Mouse (Mus musculus): ENCODE data around the gene Hrk.

GRCm38 (mm10) chr5:118142471-118142870 lies 22.0 kb upstream of the Hrk start:
- TF ChIP-seq CTCF (conservative IDR thresholded peaks at IDR 0.05; ENCODE audit: insufficient read depth, insufficient read length, low read depth, low read length) = no peak
- no peak for TF ChIP-seq POLR2A (IDR thresholded peaks at IDR 0.05; ENCODE audit: low read depth, low read length)
